Mouse (Mus musculus) E14TG2a.4 (cell line): ENCODE results near the gene Msx3.

Source experiments
- H3K27me3 ChIP-seq: 2 replicates; pipeline ENCODE4 v1.6.1; 2014; ENCODE audit warnings: low read length, control low read depth; ENCODE audit not compliant: insufficient read depth
- H3K36me3 ChIP-seq: 2 replicates; pipeline ENCODE4 v1.6.1; 2014; ENCODE audit warnings: low read length, control low read depth; ENCODE audit not compliant: insufficient read depth
- H3K4me1 ChIP-seq: replicated peaks from 2 replicates; pipeline ENCODE4 v1.6.1; 2014; ENCODE audit warnings: low read depth, low read length, control low read depth
- H3K4me3 ChIP-seq: replicated peaks from 2 replicates; pipeline ENCODE4 v1.5.1; 2014; ENCODE audit warnings: mild to moderate bottlenecking, low read length
- H3K9me3 ChIP-seq: 2 replicates; pipeline ENCODE4 v1.6.1; 2014; ENCODE audit warnings: low read length, control low read depth
- CTCF ChIP-seq: conservative IDR thresholded peaks from 2 replicates; pipeline ENCODE4 v1.5.1; 2014; ENCODE audit warnings: low read length
- NANOG ChIP-seq: IDR thresholded peaks from 2 replicates; pipeline ENCODE4 v1.6.1; 2014; ENCODE audit warnings: borderline replicate concordance, low read length, mixed read lengths
- POU5F1 ChIP-seq: IDR thresholded peaks from 2 replicates; pipeline ENCODE4 v1.6.1; 2014; ENCODE audit warnings: low read length, borderline replicate concordance

Gene Msx3

DNA sequence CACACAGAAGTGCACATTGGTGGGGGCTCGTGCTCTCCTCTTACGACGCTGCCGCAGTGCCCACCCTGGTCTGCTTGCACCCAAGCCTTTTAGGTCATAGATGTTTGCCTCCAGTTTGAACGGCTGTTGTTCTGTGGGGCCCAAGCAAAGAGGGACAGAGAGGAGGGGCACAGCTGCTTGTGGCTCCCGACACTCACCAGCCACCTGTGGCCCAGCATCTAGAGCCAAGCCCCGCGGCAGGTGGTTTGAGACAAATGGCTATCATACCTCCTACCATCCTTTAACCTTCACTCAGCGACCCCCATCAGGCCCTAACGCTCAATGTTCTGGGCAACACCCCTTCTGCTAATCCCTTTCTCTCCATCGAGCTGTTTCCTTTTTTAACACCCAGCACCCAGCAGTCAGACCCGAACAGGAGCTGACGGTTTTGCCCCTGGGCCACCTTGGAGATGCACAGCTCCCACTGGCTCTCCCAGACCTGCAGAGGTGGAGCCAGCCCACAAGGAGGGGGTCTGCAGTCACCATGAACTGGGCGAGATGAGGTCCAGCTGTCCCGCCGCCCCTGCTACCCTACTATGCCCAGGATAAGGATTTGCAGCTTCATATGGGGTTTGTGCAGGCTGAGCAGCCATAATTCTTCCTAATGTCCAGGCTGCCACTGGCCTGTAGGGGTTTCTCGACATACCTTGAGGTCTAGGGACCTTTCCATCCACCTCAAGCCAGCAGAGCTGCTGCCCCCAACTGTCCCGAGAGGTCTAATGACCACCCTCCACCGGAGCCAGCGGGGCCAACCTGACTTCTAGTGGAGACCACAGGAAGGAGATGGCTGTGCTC lies 32.7 kb upstream of the Msx3 start:
- TF ChIP-seq NANOG, result no peak
- TF ChIP-seq CTCF, result no peak
- TF ChIP-seq POU5F1, result no peak
- H3K9me3 ChIP-seq, result no peaks in the 10 kb centered on the region
- H3K27me3 ChIP-seq, result peaks cover 34% of the 10 kb centered on the region
- H3K4me1 ChIP-seq, result peaks cover 50% of the 10 kb centered on the region
- 0 out of 2 replicates have a peak overlapping the region, but pooled peaks have one; percentile 26 for H3K4me3 ChIP-seq
- H3K36me3 ChIP-seq, result no peaks in the 10 kb centered on the region

DNA sequence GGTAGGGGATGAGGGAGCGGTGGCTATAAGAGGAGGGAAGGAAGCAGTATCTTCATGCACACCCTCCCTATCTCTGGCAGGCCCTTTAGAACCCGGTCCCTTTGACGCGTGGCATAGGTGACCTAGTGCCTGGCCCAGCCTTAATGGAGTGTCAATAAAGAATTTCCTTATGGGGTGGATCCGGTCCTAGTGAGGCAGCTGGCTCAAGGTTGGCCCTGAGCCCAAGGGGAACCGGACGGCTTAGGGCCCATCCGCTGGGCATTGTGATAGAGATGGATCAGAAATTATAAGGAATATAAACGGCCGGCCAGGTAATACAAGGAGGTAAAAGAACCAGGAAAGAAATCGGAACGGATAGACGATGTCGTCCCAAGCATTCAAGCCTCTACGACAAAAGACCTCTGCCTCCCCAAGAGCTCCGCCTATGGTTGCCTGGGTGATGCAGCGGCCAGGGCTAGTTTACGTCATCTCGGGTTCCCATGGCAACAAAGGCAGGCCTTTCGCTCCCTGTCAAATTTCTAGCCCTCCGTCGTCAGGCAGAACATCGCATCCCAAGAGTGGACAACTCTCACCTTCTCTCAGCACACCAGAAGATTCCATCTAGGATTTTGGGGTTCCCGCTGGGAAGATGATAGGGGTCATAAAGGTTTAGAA lies 31.7 kb upstream of the Msx3 start:
- Histone ChIP-seq H3K27me3 (peaks cover 34% of the 10 kb centered on the region), H3K36me3 (no peaks in the 10 kb centered on the region), H3K4me3 (0 out of 2 replicates have a peak overlapping the region, but pooled peaks have one; percentile 24), H3K4me1 (peaks cover 52% of the 10 kb centered on the region), H3K9me3 (no peaks in the 10 kb centered on the region)
- no peak for TF ChIP-seq POU5F1
- TF ChIP-seq NANOG, result no peak
- TF ChIP-seq CTCF, result no peak

DNA sequence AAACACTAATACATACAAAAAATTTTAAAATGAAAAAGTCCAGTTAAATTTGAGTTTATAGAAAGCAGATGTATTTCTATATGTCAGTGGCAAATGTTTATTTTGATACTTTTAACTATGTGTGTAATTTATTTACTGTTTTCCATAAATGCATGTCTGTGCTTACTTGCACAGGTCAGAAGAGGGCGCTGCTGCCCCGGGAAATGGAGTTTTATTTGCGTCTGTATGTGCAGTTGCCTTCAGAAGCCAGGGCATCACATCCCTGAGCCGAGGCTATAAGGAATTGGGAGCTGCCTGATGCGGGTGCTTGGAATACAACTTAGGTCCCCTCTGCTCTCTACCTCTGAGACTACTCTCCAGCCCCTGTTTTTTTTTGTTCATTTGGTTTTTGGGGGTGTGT lies 29.8 kb upstream of the Msx3 start:
- TF ChIP-seq NANOG (no peak), CTCF (peak; percentile 81)
- Histone ChIP-seq H3K9me3 (no peaks in the 10 kb centered on the region), H3K36me3 (no peaks in the 10 kb centered on the region), H3K4me3 (no peak overlapping the region), H3K4me1 (peaks cover 52% of the 10 kb centered on the region), H3K27me3 (peaks cover 34% of the 10 kb centered on the region)

DNA sequence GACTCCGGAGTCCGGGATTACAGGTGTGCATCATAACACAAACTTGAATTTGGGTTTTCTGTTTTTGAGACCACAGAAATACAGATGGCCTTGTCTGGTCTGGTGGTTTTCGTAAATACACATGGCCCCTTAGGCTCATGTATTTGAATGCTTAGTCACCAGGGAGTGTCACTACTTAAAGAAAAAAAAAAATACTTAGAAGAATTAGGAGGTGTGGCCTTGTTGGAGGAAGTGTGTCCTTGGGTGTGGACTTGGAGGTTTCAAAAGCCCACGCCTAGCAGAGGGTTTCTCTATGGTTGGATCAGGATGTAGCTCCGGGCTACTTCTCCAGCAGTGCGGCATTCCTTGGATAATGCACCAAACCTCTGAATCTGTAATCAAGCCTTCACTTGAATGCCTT lies 28.8 kb upstream of the Msx3 start:
- Histone ChIP-seq H3K4me3 (no peak overlapping the region), H3K36me3 (no peaks in the 10 kb centered on the region), H3K27me3 (peaks cover 38% of the 10 kb centered on the region), H3K9me3 (no peaks in the 10 kb centered on the region), H3K4me1 (peaks cover 48% of the 10 kb centered on the region)
- TF ChIP-seq CTCF (no peak), NANOG (no peak), POU5F1 (no peak)

DNA sequence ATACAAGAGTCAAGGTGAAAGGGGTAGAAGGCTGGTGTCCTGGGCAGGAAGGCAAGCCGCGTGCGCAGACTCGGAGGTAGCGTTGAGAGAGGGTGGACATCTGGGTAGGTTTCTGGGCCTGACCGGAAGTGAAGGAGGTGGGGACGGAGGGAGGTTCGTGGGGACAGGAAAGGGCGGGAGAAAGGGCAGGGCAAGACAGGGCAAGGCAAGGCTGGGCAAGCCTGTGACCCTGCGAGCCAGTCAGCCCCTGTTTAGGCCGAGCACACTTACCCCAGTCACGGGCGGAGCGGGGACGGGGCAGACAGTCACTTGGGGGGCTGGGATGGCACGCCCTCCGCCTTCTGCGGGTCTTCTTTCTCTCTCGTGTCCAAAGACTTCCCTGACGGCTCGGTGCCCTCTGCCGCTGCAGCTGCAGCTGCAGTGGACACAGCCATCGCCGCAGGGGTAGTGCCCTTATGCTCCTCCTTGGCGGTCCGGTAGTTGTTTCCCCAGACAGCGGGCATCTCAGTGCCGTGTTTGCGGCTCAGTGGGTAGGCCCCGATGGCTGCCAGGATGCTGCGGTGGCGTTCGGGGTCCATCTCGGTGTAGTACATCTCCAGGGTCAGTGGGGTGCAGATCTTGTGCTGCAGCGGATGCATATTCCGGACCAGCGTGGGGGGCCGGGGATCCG lies 21.3 kb upstream of the Msx3 start:
- Histone ChIP-seq H3K9me3 (no peaks in the 10 kb centered on the region), H3K4me1 (peaks cover 16% of the 10 kb centered on the region; the same call in 1 of the 2 replicates), H3K4me3 (peak overlapping the region; percentile 75), H3K27me3 (peaks cover 55% of the 10 kb centered on the region), H3K36me3 (no peaks in the 10 kb centered on the region)
- TF ChIP-seq NANOG (no peak), POU5F1 (no peak), CTCF (no peak)

DNA sequence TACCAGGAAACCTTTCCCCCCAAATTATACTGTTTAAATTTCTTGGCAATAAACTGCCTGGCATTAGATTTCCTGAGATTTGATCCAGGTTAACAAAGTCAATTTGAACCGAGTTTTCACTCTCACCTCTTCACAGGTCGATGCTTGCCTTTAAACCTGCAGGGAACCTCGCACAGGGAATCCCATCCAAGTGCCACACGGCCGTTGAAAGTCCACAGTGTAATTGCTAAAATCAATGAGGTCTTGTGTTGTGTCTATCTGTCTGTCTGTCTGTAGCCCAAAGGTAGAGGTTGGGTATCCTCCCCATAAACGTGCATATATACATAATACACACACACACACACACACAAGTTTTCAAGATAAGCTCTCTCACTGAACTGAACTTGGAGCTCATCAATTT lies 18.5 kb upstream of the Msx3 start:
- TF ChIP-seq NANOG (no peak), CTCF (no peak), POU5F1 (no peak)
- Histone ChIP-seq H3K9me3 (no peaks in the 10 kb centered on the region), H3K4me3 (no peak overlapping the region), H3K27me3 (peaks cover 72% of the 10 kb centered on the region), H3K36me3 (no peaks in the 10 kb centered on the region), H3K4me1 (peaks cover 22% of the 10 kb centered on the region; the same call in 1 of the 2 replicates)

DNA sequence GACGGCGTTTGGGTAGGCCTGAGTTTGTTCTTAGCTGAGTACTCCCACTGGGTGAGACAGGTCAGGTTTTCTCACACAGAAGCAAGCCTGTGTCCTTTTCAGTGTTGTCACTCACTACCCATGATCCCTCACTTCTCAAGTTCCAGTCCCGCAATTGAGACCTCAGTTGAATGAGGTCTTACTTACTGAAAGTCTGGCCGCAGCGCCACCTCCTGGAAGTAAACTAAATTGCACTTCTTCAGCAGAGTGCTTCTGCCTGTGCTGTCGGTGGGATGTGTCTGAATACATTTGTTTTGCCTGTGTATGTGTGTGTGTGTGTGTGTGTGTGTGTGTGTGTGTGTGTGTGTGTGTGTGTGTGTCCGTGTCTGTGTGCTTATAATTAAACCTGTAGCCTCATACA lies 14.2 kb upstream of the Msx3 start:
- H3K36me3 ChIP-seq, result no peaks in the 10 kb centered on the region
- H3K4me1 ChIP-seq, result peaks cover 47% of the 10 kb centered on the region
- H3K27me3 ChIP-seq, result peaks cover 81% of the 10 kb centered on the region
- TF ChIP-seq CTCF (peak; percentile 70), NANOG (no peak)
- no peaks in the 10 kb centered on the region for H3K9me3 ChIP-seq
- H3K4me3 ChIP-seq, result no peak overlapping the region

DNA sequence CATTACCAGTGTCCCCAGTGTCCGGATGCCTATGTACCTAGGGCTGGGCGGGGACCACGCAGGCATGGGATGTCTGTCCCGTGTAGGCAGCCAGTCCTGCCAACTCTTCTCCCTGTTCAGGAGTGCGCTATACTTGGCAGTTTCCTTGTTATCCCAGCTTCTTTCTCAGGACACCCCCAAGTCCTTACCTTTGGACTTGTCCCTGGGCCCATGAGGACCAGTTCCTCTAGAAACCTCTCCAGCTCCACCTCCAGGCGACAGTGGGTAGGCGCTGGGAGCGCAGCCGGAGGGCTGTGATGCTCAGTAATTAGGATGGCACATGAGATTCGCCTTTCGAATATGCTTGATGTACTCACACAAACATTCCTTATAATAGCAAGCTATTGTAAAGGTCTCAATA lies 13.4 kb upstream of the Msx3 start:
- H3K4me1 ChIP-seq, result peaks cover 54% of the 10 kb centered on the region
- H3K36me3 ChIP-seq, result no peaks in the 10 kb centered on the region
- peaks cover 86% of the 10 kb centered on the region for H3K27me3 ChIP-seq
- TF ChIP-seq NANOG (no peak), POU5F1 (no peak), CTCF (peak; percentile 30)
- H3K4me3 ChIP-seq, result peak overlapping the region; percentile 85; the same call in 1 of the 2 replicates
- H3K9me3 ChIP-seq, result no peaks in the 10 kb centered on the region
